Mouse (Mus musculus) megakaryocyte, adult 5-6 weeks (primary cell): ENCODE measurements around the gene Plaur. TPM values are rescaled to one million over a fixed set of nuclear protein-coding genes. Genes with fewer than 3 reads are reported as not detected.
A peak's percentile ranks its signal among the peaks of the same experiment; 100 is the strongest.
"Not testable (repeated sequence)": the region's sequence is repeated elsewhere in the genome, so short reads cannot be mapped to it uniquely, and the experiment has no call there.

Experiments
- ATAC-seq: 2 replicates; pipeline ENCODE4 v1.8.0; 2016; ENCODE audit warnings: mild to moderate bottlenecking, inconsistent platforms; ENCODE audit not compliant: poor library complexity, severe bottlenecking
- total RNA-seq, 2 experiments: library from RNA; stranded (forward) in 1 of 2; stranded (reverse) in 1 of 2; fragments of 153-499, 151-499 nt in 1 of 2; fragments of 221-1000, 200-1000 nt in 1 of 2; gene quantifications; 2 replicates each; pipeline versions ENCODE4 v1.2.3 to v1.2.4; 2015 to 2017

Gene Plaur
- total RNA-seq, 2 experiments from 2014 or later = 96.3 to 110 TPM

- peak; percentile 97 for ATAC-seq
Measured at GRCm38 (mm10) chr7:24506838-24507725, 44.8 kb downstream of the Plaur start, which contains the start of gene Zfp428. Zfp428 (plus strand) TSS chr7:24507006.

GRCm38 (mm10) chr7:24507726-24508114 is 45.4 kb downstream of the Plaur start:
- peak; percentile 7; the same call in 1 of the 2 replicates for ATAC-seq

GRCm38 (mm10) chr7:24512355-24512754 is 50.1 kb downstream of the Plaur start, which contains the start of gene AC161166.1:
AC161166.1 (minus strand) TSS chr7:24512455.
- no peak for ATAC-seq

GRCm38 (mm10) chr7:24516319-24516718 is 54.0 kb downstream of the Plaur start:
- ATAC-seq = not testable (repeated sequence)

GRCm38 (mm10) chr7:24517077-24517476 is 54.8 kb downstream of the Plaur start:
- no peak for ATAC-seq

- ATAC-seq = no peak
Measured at GRCm38 (mm10) chr7:24517654-24518053, 55.4 kb downstream of the Plaur start.

GRCm38 (mm10) chr7:24519130-24519529 is 56.8 kb downstream of the Plaur start:
- no peak for ATAC-seq

- not testable (repeated sequence) for ATAC-seq
Measured at GRCm38 (mm10) chr7:24520054-24520453, 57.8 kb downstream of the Plaur start.

GRCm38 (mm10) chr7:24522805-24523204 is 60.5 kb downstream of the Plaur start:
- ATAC-seq = no peak

- ATAC-seq = no peak
Measured at GRCm38 (mm10) chr7:24523723-24524122, 61.4 kb downstream of the Plaur start.

GRCm38 (mm10) chr7:24524978-24525377 is 62.7 kb downstream of the Plaur start:
- ATAC-seq = no peak

Other genes with a start within 250 kb of the Plaur start
- 1.0 and 1.1 TPM in 2 replicates for gene Zfp109, start 224.9 kb upstream of the Plaur start, total RNA-seq (2015)
- 1.5 and 2.6 TPM in 2 replicates for gene Zfp109, start 224.9 kb upstream of the Plaur start, total RNA-seq (2017)
- gene Zfp108, start 207.7 kb upstream of the Plaur start, total RNA-seq (2015) = 0.56 and 0.93 TPM in 2 replicates
- gene Zfp108, start 207.7 kb upstream of the Plaur start, total RNA-seq (2017) = 0.51 and 0.65 TPM in 2 replicates
- 0.36 TPM in 1 of 2 replicates, not detected in the other for gene Zfp93, start 192.1 kb upstream of the Plaur start, total RNA-seq (2015)
- 0.08 and 0.26 TPM in 2 replicates for gene Zfp93, start 192.1 kb upstream of the Plaur start, total RNA-seq (2017)
- 4.2 and 4.9 TPM in 2 replicates for gene Zfp61, start 161.3 kb upstream of the Plaur start, total RNA-seq (2015)
- 10.6 and 12.7 TPM in 2 replicates for gene Zfp61, start 161.3 kb upstream of the Plaur start, total RNA-seq (2017)
- 0.49 and 1.6 TPM in 2 replicates for gene Zfp94, start 145.8 kb upstream of the Plaur start, total RNA-seq (2015)
- 0.94 and 0.95 TPM in 2 replicates for gene Zfp94, start 145.8 kb upstream of the Plaur start, total RNA-seq (2017)
- not detected in 2 replicates for gene Tescl, start 128.5 kb upstream of the Plaur start, total RNA-seq (2015)
- gene Tescl, start 128.5 kb upstream of the Plaur start, total RNA-seq (2017) = not detected in 2 replicates
- gene Lypd5, start 113.3 kb upstream of the Plaur start, total RNA-seq (2015) = not detected in 2 replicates
- gene Lypd5, start 113.3 kb upstream of the Plaur start, total RNA-seq (2017) = not detected in 2 replicates
- gene Kcnn4, start 92.2 kb upstream of the Plaur start, total RNA-seq (2015) = 5.9 and 7.6 TPM in 2 replicates
- 14.2 and 17.0 TPM in 2 replicates for gene Kcnn4, start 92.2 kb upstream of the Plaur start, total RNA-seq (2017)
- gene Smg9, start 62.9 kb upstream of the Plaur start, total RNA-seq (2015) = 21.6 and 22.3 TPM in 2 replicates
- gene Smg9, start 62.9 kb upstream of the Plaur start, total RNA-seq (2017) = 16.7 and 30.3 TPM in 2 replicates
- gene Irgc1, start 10.2 kb upstream of the Plaur start, total RNA-seq (2015) = 0.74 and 1.8 TPM in 2 replicates
- gene Irgc1, start 10.2 kb upstream of the Plaur start, total RNA-seq (2017) = 0.66 and 0.94 TPM in 2 replicates
- not detected in 2 replicates for gene Cadm4, start 19.5 kb downstream of the Plaur start, total RNA-seq (2015)
- not detected in 2 replicates for gene Cadm4, start 19.5 kb downstream of the Plaur start, total RNA-seq (2017)
- 0.69 TPM in 1 of 2 replicates, not detected in the other for gene Zfp428, start 44.5 kb downstream of the Plaur start, total RNA-seq (2015)
- 0.40 TPM in 1 of 2 replicates, not detected in the other for gene Zfp428, start 44.5 kb downstream of the Plaur start, total RNA-seq (2017)
- not detected in 2 replicates for gene AC161166.1, start 50.0 kb downstream of the Plaur start, total RNA-seq (2015)
- not detected in 2 replicates for gene AC161166.1, start 50.0 kb downstream of the Plaur start, total RNA-seq (2017)
- 2.4 and 2.7 TPM in 2 replicates for gene Irgq, start 68.2 kb downstream of the Plaur start, total RNA-seq (2015)
- gene Irgq, start 68.2 kb downstream of the Plaur start, total RNA-seq (2017) = 2.4 and 2.5 TPM in 2 replicates
- gene Pinlyp, start 83.6 kb downstream of the Plaur start, total RNA-seq (2015) = not detected in 2 replicates
- not detected in 2 replicates for gene Pinlyp, start 83.6 kb downstream of the Plaur start, total RNA-seq (2017)
- gene Xrcc1, start 83.8 kb downstream of the Plaur start, total RNA-seq (2015) = 18.3 and 27.5 TPM in 2 replicates
- 17.6 and 25.1 TPM in 2 replicates for gene Xrcc1, start 83.8 kb downstream of the Plaur start, total RNA-seq (2017)
- 148 and 171 TPM in 2 replicates for gene Ethe1, start 125.1 kb downstream of the Plaur start, total RNA-seq (2015)
- 59.2 and 67.7 TPM in 2 replicates for gene Ethe1, start 125.1 kb downstream of the Plaur start, total RNA-seq (2017)
- gene Zfp575, start 125.2 kb downstream of the Plaur start, total RNA-seq (2015) = 0.16 and 0.27 TPM in 2 replicates
- 0.08 and 0.22 TPM in 2 replicates for gene Zfp575, start 125.2 kb downstream of the Plaur start, total RNA-seq (2017)
- gene Phldb3, start 148.3 kb downstream of the Plaur start, total RNA-seq (2015) = 1.0 and 1.2 TPM in 2 replicates
- gene Phldb3, start 148.3 kb downstream of the Plaur start, total RNA-seq (2017) = 3.7 and 4.0 TPM in 2 replicates
- not detected in 2 replicates for gene Lypd3, start 174.1 kb downstream of the Plaur start, total RNA-seq (2015)
- gene Lypd3, start 174.1 kb downstream of the Plaur start, total RNA-seq (2017) = not detected in 2 replicates
- gene Tex101, start 214.2 kb downstream of the Plaur start, total RNA-seq (2015) = not detected in 2 replicates
- gene Tex101, start 214.2 kb downstream of the Plaur start, total RNA-seq (2017) = not detected in 2 replicates
- not detected in 2 replicates for gene BC049730, start 246.8 kb downstream of the Plaur start, total RNA-seq (2015)
- not detected in 2 replicates for gene BC049730, start 246.8 kb downstream of the Plaur start, total RNA-seq (2017)